Mouse (Mus musculus) layer of hippocampus, adult 11-12 months (tissue): ENCODE measurements around the gene Zfp868.
"Not testable (repeated sequence)": the region's sequence is repeated elsewhere in the genome, so short reads cannot be mapped to it uniquely, and the experiment has no call there.

Source experiments
- DNase-seq: peaks from one replicate; pipeline ENCODE4 v3.0.0; 2022; ENCODE audit warnings: low spot score

The Zfp868 gene

DNA sequence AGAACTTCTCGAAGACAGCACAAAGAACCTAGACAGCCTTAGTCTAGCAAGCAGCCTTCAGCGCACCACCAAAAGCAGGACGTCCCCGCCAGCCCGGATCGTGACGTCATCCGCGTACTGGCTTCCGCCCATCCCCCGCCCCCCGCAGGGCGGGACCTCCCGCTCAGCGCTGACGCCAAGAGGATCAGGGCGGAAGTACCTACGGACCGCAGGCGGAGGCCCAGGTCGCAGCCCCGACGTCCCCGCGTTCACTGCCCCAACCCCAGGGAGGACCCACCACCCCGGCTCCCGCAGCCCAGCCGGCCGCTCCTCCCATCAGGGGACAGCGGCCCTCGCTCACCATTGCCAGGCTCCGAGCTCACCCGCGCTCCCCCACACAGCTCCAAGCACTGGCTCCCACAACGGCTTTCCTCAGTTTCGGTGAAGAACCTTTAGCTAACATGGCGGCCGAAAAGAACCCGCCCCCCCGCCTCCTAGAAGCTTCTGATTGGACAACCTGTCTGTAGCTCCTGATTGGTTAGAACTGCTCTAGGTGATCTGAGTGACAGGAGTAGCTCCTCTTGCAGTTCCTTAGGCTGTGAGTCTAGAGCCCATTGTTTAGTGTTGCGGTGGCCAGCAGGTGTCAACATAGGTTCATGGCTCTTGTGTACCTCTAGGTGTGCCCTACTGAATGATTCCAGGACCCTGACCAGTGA lies at the start of gene Zfp868:
Gene Zfp868 (minus strand): TSS at position 454 of the 695 bp plus-strand sequence.
- DNase-seq: peak; percentile 97

DNA sequence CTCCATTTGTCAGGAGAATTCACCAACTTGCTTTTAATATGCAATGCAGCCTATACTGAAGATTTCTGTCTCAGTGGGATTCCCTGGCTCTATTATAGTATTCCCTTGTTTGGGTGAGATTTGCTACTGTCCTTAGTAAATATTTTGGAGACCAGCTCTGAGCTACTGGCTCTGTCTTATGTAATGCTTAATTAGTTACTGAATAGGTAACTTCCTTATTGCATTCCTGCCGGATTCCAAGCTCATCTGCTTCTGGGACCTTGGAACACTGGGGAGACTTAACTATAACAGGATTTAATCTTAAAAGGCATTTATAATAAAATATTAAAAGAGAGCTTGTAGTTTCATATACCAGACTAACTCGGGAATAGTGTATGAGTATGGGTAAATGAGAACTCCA lies 39.7 kb upstream of the Zfp868 start:
- DNase-seq: not testable (repeated sequence)

DNA sequence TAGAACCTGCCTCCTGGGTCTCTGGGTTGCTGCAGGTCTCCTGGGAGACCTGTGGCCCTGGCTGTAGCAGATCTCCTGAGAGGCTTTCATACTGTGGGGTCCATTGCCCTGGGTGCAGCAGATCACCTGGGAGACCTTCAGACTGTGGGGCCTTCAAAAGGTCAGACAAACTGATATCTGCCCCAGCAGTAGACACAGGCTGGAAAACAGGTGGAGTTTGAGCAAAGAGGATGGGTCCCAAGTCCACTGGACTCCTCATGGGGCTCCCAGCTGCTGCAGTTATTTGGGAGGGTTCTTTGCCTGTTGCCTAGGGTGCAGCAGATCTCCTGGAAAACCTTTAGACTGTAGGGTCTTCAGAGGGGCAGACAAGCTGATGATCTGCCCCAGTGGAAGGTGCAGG lies 35.9 kb upstream of the Zfp868 start:
- no peak for DNase-seq

DNA sequence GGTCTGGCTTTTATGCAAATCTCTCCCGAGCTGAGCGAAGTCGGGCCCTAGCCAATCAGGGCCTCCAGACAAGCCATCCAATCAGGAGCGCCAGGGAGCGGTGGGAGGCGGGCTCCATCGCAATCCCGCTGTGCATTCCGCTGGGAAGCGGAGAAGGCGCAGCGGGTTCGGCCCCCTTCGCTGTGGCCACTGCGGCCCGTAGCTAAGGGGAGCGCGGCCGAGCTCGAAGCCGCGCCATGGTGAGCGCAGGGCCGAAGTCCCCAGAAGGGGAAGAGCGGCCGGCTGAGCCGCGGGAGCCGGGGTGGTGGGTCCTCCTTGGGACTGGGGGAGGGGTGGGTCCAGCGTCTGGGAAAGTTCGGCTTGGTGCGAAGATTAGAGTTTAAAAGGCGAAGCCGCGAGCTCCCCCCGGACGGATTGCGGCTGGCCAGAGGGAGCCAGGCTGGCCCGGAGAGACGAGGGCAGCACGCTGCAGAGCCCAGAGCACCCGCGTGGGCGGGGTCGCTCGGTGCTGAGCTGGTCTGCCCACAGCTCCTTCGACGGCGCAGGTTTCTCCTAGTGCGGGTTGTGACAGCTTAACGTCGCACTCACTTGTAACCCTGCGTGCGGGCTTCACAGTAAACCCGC lies 29.1 kb upstream of the Zfp868 start, which contains the start of gene Zfp964:
Gene Zfp964 (plus strand): TSS at position 122 of the 624 bp plus-strand sequence.
- DNase-seq: peak; percentile 92

DNA sequence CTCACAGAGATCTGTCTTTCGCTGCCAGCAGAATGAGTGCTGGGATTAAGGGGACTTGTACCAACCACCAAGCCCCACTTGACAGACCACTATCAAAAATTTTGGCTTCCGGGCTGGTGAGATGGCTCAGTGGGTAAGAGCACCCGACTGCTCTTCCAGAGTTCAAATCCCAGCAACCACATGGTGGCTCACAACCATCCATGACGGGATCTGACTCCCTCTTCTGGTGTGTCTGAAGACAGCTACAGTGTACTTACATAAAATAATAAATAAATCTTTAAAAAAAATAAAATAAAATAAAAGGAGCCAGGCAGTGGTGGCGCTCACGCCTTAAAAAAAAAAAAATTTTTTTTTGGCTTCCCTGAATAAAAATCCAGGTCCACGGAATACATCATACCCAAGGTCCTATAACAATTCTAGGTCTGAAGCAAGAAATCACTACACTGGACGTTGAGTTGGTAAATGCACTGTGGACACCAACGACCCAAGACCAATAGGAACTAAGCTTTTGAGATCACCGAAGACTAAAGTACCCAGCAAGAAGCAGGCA lies 28.5 kb upstream of the Zfp868 start:
- no peak for DNase-seq

DNA sequence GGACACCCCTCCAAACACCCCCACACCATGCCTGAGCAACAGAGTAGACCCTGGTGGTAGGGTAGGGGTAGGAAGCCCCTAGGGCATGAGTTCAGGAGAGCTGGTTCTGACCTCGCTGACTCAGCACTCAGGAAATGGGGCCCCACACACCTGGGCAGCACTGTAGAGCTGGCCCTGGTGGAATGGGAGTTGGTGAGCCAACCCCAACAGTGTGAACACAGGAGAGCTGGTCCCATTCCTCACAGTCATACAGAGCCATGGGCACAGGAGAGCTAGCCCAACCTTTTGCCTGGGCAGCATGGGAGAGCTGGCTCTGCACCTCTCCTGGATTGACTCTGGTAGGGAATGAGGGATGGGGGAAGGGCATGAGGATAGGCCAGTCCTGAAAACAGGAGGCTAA lies 7.3 kb downstream of the Zfp868 start:
- DNase-seq: no peak

DNA sequence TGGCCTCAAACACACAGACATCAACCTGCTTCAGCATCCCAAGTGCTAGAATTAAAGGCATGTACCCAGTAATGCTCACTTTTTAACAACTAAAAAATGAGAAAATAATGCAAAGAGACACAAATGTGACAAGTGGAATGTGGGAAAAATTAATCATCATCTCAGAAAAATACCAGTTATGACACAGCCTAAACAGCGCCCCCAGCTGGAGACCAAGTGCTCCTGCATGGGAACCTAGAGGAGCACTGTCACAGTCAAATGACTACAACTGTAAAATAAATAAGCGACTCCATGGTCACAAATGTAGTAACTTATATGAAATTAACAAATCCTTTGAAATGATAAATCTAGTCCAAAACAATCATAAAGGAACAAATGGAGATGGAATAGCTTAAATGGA lies 10.7 kb downstream of the Zfp868 start:
- DNase-seq: no peak

DNA sequence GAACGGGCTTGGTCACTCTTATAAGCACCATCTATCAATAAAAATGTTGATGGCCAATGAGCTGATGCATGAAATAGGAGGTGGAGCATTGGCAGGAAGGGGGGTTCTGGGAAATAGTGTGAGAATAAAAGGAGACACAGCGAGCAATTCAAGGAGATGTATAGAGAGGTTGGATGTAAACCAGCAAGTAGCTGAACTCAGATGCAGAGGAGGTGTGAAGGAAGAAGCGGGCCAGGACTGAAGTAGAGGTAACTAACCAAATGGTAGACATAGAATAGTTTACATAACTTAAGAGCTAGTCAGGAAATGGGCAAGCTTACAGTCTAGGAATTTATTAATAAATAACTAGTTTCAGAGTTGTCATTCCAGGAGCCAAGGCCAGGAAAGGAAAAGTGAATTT lies 27.8 kb downstream of the Zfp868 start:
- not testable (repeated sequence) for DNase-seq

DNA sequence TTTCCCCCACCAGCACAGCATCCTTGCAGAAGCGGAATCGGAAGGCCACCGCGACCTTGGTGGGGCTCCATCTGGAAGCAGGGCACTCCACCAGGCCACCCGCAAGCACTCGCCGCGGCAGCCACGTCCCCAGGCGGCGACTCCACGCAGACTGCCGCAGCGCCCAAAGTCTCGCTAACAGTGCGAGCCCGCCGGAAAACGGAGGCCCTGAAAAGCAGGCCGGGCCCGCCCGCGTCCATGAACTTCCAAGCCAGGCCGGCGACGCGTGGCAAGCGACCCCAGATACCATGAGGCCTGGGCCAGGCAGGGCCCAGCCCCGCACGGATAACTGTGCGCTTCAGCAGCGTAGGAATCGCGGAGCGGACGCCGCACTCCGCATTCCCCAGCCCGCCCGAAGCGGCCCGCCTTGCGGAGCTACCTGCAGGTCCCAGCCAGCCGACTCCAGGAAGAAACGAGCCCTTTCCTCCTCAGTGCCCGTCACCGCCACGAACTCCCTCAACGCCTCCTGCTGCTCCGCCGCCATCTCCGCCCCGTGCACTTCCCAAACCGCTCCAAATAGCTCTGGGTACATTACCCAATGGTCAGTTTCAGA lies 40.6 kb downstream of the Zfp868 start:
- DNase-seq: peak; percentile 37

DNA sequence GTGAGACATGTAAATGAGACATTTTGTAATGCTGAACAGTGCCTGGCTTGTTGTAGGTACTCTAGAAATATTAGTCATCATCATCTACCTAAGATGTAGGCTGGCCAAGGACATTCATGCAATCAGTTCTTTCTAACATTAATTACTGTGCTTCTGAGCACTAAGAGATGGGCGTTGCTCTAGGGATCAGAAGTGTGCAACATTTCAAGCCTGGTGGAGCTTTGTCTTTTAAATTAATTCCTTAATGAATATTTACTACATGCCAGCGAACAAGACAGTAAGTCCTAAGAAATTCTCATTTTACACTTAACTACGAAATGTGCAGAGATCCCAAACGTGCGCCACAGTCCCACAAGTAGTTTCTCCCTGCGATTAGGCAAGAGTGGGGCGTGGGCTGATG lies 41.1 kb downstream of the Zfp868 start:
- DNase-seq: peak; percentile 28
